Mouse (Mus musculus) heart, adult 2 months (tissue): Measurements from ENCODE around the gene Mum1.

Experiments
- CTCF ChIP-seq: fragments of 200-600 bp; IDR thresholded peaks from 2 replicates; pipeline ENCODE4 v1.8.1; 2022; ENCODE audit warnings: antibody characterized with exemption, mild to moderate bottlenecking, moderate library complexity
- EP300 ChIP-seq: fragments of 200-500 bp; IDR thresholded peaks from 2 replicates; pipeline ENCODE4 v1.6.1; 2011; ENCODE audit warnings: low read depth, low read length, control low read depth; ENCODE audit not compliant: insufficient read depth
- POLR2A ChIP-seq: fragments of 200-500 bp; IDR thresholded peaks from 2 replicates; pipeline ENCODE4 v1.6.1; 2011; ENCODE audit warnings: mild to moderate bottlenecking, low read depth, low read length, control low read depth; ENCODE audit not compliant: insufficient read depth

- TF ChIP-seq CTCF (no peak), EP300 (no peak), POLR2A (no peak)
Observed at GRCm38 (mm10) chr10:80239791-80240190, 13.6 kb downstream of the Mum1 start.
